Mouse (Mus musculus): ENCODE data around the gene Elf1. TPM values are rescaled to one million over a fixed set of nuclear protein-coding genes. Genes with fewer than 3 reads are reported as not detected.

Elf1 gene
- polyA plus RNA-seq, 1 experiment from 2014 or later: 10.3 TPM

DNA sequence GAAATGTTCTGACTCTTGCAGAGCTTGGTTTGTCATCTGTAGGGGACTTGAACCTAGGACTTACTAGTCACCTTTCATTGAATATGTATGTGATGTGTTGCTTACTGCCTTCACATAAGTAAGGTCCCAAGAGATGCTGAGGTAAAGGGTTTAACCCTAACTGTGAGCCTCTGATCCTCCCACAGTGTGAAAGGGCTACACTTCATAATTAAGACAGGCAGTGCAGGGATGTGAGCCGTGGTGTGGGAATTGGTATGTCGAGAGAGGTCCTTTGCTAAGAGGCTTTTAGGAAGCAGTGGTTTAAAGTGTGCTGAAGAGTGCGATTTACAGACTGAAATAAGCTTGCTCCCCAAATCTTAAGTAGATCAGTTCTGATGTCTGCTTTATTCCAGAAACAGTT lies 55.8 kb downstream of the Elf1 start:
- Histone ChIP-seq H3K27me3 (ENCODE audit: insufficient read depth, low read length) (no peaks in the 10 kb centered on the region), H3K4me2 (replicated peaks; ENCODE audit: low read depth, low read length) (no peak overlapping the region), H3K9ac (replicated peaks; ENCODE audit: low read length) (no peak overlapping the region), H3K4me3 (ENCODE audit: low read length) (no peak overlapping the region), H3K9me3 (ENCODE audit: low read length) (no peaks in the 10 kb centered on the region), H3K27ac (ENCODE audit: low read length) (no peak overlapping the region), H3K4me1 (ENCODE audit: insufficient read depth, low read length) (no peaks in the 10 kb centered on the region), H3K36me3 (ENCODE audit: insufficient read depth, low read length) (no peaks in the 10 kb centered on the region)
- ATAC-seq (ENCODE audit: low FRiP score, low TSS enrichment): no peak
- WGBS: 74% methylated on average over 3 of the region's 3 CpGs

DNA sequence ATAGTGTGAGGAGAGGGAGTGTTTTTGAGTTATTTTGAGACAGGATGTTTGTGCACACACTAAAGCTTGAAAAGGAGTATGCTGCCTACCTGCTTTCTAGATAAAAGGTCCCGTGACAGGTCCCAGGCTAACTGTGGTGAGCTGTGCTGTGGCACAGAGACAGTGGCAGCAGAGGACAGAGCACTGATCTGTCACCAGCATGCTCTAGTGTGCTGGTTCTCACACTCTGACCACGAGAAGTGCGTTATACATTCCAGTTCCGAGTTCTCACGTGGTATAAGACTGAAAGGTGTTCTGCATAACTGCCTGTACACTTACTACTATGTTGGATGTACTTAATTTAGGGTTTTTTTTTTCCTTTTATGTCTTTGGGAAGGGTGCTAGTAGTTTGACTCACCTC lies 56.5 kb downstream of the Elf1 start:
- Histone ChIP-seq H3K36me3 (ENCODE audit: insufficient read depth, low read length) (no peaks in the 10 kb centered on the region), H3K9me3 (ENCODE audit: low read length) (no peaks in the 10 kb centered on the region), H3K9ac (replicated peaks; ENCODE audit: low read length) (no peak overlapping the region), H3K4me3 (ENCODE audit: low read length) (no peak overlapping the region), H3K4me1 (ENCODE audit: insufficient read depth, low read length) (no peaks in the 10 kb centered on the region), H3K27me3 (ENCODE audit: insufficient read depth, low read length) (no peaks in the 10 kb centered on the region), H3K27ac (ENCODE audit: low read length) (no peak overlapping the region), H3K4me2 (replicated peaks; ENCODE audit: low read depth, low read length) (no peak overlapping the region)
- 86% methylated on average over 5 of the region's 5 CpGs for WGBS
- ATAC-seq (ENCODE audit: low FRiP score, low TSS enrichment): no peak

DNA sequence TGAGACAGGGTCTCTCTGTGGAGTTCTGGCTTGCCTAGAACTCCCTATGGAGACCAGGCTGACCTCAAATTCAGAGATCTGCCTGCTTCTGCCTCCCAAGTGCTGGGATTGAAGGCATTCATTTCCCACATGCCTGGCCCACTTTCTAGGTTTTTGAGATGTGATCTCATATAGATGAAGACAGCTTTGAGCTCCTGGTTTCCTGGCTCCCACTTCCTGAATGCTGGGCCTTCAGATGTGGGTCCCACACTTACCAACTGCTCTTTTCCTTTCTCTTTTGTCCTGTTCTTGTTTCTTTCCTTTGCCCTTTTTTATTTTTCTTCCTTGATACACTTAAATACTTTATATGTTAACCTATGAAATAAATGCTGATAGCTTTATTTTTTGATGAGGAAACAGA lies 56.9 kb downstream of the Elf1 start:
- H3K4me1 ChIP-seq (ENCODE audit: insufficient read depth, low read length): no peaks in the 10 kb centered on the region

DNA sequence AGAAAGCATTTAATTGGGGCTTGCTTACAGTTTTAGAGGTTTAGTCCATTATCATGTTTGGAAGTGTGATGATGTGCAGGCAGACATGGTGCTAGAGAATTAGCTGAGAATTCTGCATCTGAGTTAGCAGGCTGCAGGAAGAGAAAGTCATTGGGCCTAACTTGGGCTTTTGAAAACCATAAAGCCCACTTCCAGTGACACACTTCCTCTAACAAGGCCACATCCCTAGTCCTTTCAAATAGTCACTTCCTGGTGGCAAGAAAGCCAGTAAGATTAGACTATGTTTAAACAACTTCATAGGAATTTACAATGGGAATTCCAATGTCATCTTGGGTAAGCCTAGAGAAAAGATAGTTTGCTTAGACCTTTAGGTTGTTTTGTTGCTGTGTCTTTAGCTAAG lies 60.6 kb downstream of the Elf1 start:
- ATAC-seq (ENCODE audit: low FRiP score, low TSS enrichment): no peak
- Histone ChIP-seq H3K4me2 (replicated peaks; ENCODE audit: low read depth, low read length) (no peak overlapping the region), H3K4me1 (ENCODE audit: insufficient read depth, low read length) (no peaks in the 10 kb centered on the region)

More for the DNA sequence above, 56.9 kb downstream of the Elf1 start:
- Histone ChIP-seq H3K27ac (ENCODE audit: low read length) (no peak overlapping the region), H3K36me3 (ENCODE audit: insufficient read depth, low read length) (no peaks in the 10 kb centered on the region), H3K4me3 (ENCODE audit: low read length) (no peak overlapping the region), H3K27me3 (ENCODE audit: insufficient read depth, low read length) (no peaks in the 10 kb centered on the region), H3K9me3 (ENCODE audit: low read length) (no peaks in the 10 kb centered on the region), H3K9ac (replicated peaks; ENCODE audit: low read length) (no peak overlapping the region), H3K4me2 (replicated peaks; ENCODE audit: low read depth, low read length) (no peak overlapping the region)
- ATAC-seq (ENCODE audit: low FRiP score, low TSS enrichment): no peak

DNA sequence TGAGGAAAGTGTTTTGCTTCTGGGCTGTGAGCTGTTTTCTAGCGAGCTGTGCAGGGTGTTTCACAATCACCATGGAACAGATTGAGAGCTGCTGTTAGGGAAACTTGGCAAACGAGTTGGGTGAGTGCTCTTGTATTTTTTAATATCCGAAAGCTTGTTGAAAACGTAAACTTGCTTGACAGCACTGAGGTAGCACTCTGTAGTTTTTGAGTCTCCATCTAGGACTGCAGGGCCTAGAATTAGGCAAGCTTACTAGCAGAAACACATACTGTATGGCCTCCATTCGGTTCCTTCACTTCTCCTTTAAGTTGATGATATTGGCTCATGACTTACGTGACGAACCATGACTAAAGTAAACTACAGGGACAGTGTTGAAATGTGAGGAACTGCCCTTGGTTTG lies 68.3 kb downstream of the Elf1 start:
- Histone ChIP-seq H3K4me1 (ENCODE audit: insufficient read depth, low read length) (no peaks in the 10 kb centered on the region), H3K9ac (replicated peaks; ENCODE audit: low read length) (no peak overlapping the region), H3K27me3 (ENCODE audit: insufficient read depth, low read length) (no peaks in the 10 kb centered on the region), H3K27ac (ENCODE audit: low read length) (no peak overlapping the region), H3K36me3 (ENCODE audit: insufficient read depth, low read length) (peaks cover 8% of the 10 kb centered on the region; the same call in 1 of the 2 replicates), H3K4me3 (ENCODE audit: low read length) (no peak overlapping the region), H3K4me2 (replicated peaks; ENCODE audit: low read depth, low read length) (no peak overlapping the region), H3K9me3 (ENCODE audit: low read length) (no peaks in the 10 kb centered on the region)
- 68% methylated on average over 7 of the region's 7 CpGs for WGBS
- ATAC-seq (ENCODE audit: low FRiP score, low TSS enrichment): no peak

More for the DNA sequence above, 60.6 kb downstream of the Elf1 start:
- no peaks in the 10 kb centered on the region for H3K27me3 ChIP-seq (ENCODE audit: insufficient read depth, low read length)
- H3K4me3 ChIP-seq (ENCODE audit: low read length): no peak overlapping the region
- H3K9me3 ChIP-seq (ENCODE audit: low read length): no peaks in the 10 kb centered on the region
- H3K36me3 ChIP-seq (ENCODE audit: insufficient read depth, low read length): no peaks in the 10 kb centered on the region
- H3K27ac ChIP-seq (ENCODE audit: low read length): no peak overlapping the region
- H3K9ac ChIP-seq (replicated peaks; ENCODE audit: low read length): no peak overlapping the region

DNA sequence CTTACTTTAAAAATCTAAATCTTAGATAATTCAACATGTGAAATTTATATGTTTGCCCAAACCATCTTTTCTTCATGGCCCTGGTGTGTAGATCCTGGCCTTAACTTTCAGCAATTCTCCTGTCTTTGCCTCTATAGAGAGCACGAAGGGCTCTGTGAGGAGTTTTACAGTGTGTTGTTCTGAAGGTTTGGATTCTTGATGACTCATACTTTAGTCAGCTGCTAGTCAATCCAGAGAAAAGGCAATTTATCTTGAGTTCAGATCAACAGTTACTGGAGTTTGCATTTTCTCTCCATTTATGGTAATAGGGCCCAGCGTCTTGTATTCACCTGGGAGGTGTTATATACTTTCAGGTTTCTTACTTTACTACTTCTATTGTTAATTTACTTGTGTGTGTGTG lies 70.9 kb downstream of the Elf1 start:
- no peak overlapping the region for H3K4me2 ChIP-seq (replicated peaks; ENCODE audit: low read depth, low read length)
- no peak overlapping the region for H3K27ac ChIP-seq (ENCODE audit: low read length)
- H3K9ac ChIP-seq (replicated peaks; ENCODE audit: low read length): no peak overlapping the region
- H3K9me3 ChIP-seq (ENCODE audit: low read length): no peaks in the 10 kb centered on the region
- no peak overlapping the region for H3K4me3 ChIP-seq (ENCODE audit: low read length)
- WGBS: 80% methylated on average over 2 of the region's 2 CpGs
- no peaks in the 10 kb centered on the region for H3K27me3 ChIP-seq (ENCODE audit: insufficient read depth, low read length)
- peaks cover 8% of the 10 kb centered on the region; the same call in 1 of the 2 replicates for H3K36me3 ChIP-seq (ENCODE audit: insufficient read depth, low read length)
- no peak for ATAC-seq (ENCODE audit: low FRiP score, low TSS enrichment)
- no peaks in the 10 kb centered on the region for H3K4me1 ChIP-seq (ENCODE audit: insufficient read depth, low read length)

DNA sequence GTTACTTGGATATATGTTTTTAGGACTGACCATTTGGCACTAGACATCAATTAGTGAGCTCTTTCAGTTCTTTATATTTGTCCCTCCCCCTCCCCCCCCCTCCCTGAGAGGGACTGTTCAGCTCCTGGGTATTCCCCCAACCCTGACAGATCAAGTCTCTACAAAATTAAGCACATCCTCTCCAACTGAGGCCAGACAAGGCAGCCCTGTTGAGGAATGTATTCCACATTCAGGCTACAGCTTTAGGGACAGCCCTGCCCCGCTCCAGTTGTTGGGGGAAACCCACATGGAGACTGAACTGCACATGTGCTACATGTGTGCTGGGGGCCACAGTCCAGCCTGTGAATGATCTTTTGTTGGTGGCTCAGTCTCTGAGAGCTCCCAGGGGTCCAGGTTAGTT lies 71.9 kb downstream of the Elf1 start:
- Histone ChIP-seq H3K27ac (ENCODE audit: low read length) (no peak overlapping the region), H3K4me2 (replicated peaks; ENCODE audit: low read depth, low read length) (no peak overlapping the region), H3K27me3 (ENCODE audit: insufficient read depth, low read length) (no peaks in the 10 kb centered on the region), H3K9me3 (ENCODE audit: low read length) (no peaks in the 10 kb centered on the region), H3K9ac (replicated peaks; ENCODE audit: low read length) (no peak overlapping the region), H3K36me3 (ENCODE audit: insufficient read depth, low read length) (peaks cover 8% of the 10 kb centered on the region; the same call in 1 of the 2 replicates), H3K4me3 (ENCODE audit: low read length) (no peak overlapping the region), H3K4me1 (ENCODE audit: insufficient read depth, low read length) (no peaks in the 10 kb centered on the region)
- 100% methylated on average over 1 of the region's 1 CpGs for WGBS
- ATAC-seq (ENCODE audit: low FRiP score, low TSS enrichment): no peak

DNA sequence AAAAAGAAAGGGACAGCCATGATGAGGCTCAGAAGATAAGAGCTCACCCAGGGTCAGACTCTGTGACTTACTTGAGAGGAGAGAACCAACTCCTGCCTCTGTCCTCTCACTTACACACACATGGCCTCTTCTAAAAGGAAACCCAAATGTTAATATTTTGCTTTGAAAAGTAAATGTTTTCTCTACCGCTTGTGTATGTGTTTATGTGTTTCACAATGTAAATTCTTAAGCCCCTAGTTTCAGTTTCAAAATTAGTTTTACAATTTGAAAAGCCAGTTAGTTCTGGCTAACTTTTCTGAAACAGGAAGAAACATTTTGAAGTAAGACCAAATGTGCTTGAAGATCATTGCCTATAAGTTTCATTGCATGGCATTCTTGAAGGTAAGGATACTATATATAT lies 76.8 kb downstream of the Elf1 start:
- H3K9ac ChIP-seq (replicated peaks; ENCODE audit: low read length): no peak overlapping the region
- H3K4me1 ChIP-seq (ENCODE audit: insufficient read depth, low read length): no peaks in the 10 kb centered on the region
- H3K9me3 ChIP-seq (ENCODE audit: low read length): no peaks in the 10 kb centered on the region
- H3K27me3 ChIP-seq (ENCODE audit: insufficient read depth, low read length): no peaks in the 10 kb centered on the region
- no peak overlapping the region for H3K27ac ChIP-seq (ENCODE audit: low read length)
- H3K36me3 ChIP-seq (ENCODE audit: insufficient read depth, low read length): peaks cover 20% of the 10 kb centered on the region
- no peak overlapping the region for H3K4me2 ChIP-seq (replicated peaks; ENCODE audit: low read depth, low read length)
- no peak overlapping the region for H3K4me3 ChIP-seq (ENCODE audit: low read length)
- 87% methylated on average over 1 of the region's 1 CpGs for WGBS
- no peak for ATAC-seq (ENCODE audit: low FRiP score, low TSS enrichment)

DNA sequence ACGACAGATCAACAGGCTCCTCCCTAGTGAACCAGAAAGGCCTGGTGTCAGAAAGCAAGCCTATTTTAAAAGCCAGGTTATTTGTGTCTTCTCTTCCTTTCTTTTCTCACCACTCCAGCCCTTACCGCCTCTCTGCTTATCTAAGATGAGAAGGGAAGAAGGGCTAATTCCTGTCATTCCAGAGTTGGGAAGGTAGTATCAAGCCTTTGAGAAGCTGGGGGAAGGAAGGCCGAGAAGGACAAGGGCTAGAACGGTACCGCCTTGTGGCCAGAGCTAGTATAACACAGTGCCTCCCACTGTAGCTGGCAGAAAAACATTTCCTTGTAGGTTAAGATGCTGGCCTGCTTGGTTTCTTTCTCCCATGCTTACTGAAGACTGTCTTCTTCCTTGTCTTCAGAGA lies 81.8 kb downstream of the Elf1 start:
- H3K36me3 ChIP-seq (ENCODE audit: insufficient read depth, low read length): peaks cover 24% of the 10 kb centered on the region
- no peak overlapping the region for H3K9ac ChIP-seq (replicated peaks; ENCODE audit: low read length)
- 0 out of 2 replicates have a peak overlapping the region, but pooled peaks have one; percentile 44 for H3K27ac ChIP-seq (ENCODE audit: low read length)
- H3K27me3 ChIP-seq (ENCODE audit: insufficient read depth, low read length): no peaks in the 10 kb centered on the region
- no peaks in the 10 kb centered on the region for H3K4me1 ChIP-seq (ENCODE audit: insufficient read depth, low read length)
- no peaks in the 10 kb centered on the region for H3K9me3 ChIP-seq (ENCODE audit: low read length)
- 22% methylated on average over 5 of the region's 5 CpGs for WGBS
- no peak overlapping the region for H3K4me3 ChIP-seq (ENCODE audit: low read length)
- ATAC-seq (ENCODE audit: low FRiP score, low TSS enrichment): no peak
- no peak overlapping the region for H3K4me2 ChIP-seq (replicated peaks; ENCODE audit: low read depth, low read length)

DNA sequence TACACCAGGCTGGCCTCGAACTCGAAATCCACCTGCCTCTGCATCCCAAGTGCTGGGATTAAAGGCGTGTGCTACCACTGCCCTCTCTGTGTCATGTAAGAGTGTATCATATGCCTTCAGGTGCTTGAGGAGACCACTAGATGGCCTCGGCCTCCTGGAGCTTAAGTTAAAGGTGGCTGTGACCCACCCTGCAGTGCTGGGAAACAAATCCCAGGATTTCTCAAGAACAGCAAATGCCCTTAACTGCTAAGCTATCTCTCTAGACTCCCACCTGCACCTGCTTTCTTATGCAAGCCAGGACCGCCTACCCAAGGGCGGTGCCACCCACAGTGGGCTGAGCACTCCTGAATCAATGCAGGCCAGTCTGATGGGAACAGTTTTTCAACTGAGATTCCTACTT lies 83.8 kb downstream of the Elf1 start:
- ATAC-seq (ENCODE audit: low FRiP score, low TSS enrichment): no peak
- 65% methylated on average over 6 of the region's 6 CpGs for WGBS
- peaks cover 32% of the 10 kb centered on the region for H3K36me3 ChIP-seq (ENCODE audit: insufficient read depth, low read length)
- H3K9me3 ChIP-seq (ENCODE audit: low read length): no peaks in the 10 kb centered on the region
- H3K9ac ChIP-seq (replicated peaks; ENCODE audit: low read length): no peak overlapping the region
- H3K4me2 ChIP-seq (replicated peaks; ENCODE audit: low read depth, low read length): no peak overlapping the region
- no peaks in the 10 kb centered on the region for H3K4me1 ChIP-seq (ENCODE audit: insufficient read depth, low read length)
- H3K27ac ChIP-seq (ENCODE audit: low read length): no peak overlapping the region
- H3K27me3 ChIP-seq (ENCODE audit: insufficient read depth, low read length): no peaks in the 10 kb centered on the region
- no peak overlapping the region for H3K4me3 ChIP-seq (ENCODE audit: low read length)

Measured in kidney, embryonic 16.5 days (tissue).